Mouse (Mus musculus): ENCODE data around the gene Tek.
"Not testable (repeated sequence)": the region's sequence is repeated elsewhere in the genome, so short reads cannot be mapped to it uniquely, and the experiment has no call there.

The Tek gene

GRCm38 (mm10) chr4:94738838-94739731 is at the start of gene Tek:
Gene Tek (plus strand): TSS chr4:94739289.
- DNase-seq (ENCODE audit: low read depth) = no peak

- DNase-seq (ENCODE audit: low read depth) = not testable (repeated sequence)
These were observed 49.3 kb upstream of the Tek start for GRCm38 (mm10) chr4:94689804-94690203.

DNA sequence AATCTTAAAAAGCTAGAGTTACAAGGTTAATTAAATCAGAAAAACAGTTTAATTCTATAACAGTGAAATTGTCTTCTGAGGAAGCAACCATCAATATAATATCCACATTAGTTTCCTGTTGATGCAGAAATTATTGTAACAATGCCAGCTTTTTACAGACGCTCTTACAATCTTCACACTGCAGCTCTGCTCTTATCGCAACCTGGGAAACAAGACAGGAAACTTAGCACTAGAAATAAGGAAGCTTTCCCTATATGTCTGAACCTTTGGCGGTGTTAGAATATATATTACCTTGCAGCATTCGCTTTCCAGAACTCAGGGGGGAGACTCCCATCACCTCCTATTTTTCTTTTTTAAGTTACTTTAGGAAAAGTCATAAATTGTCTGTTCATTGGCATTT is 48.0 kb upstream of the Tek start:
- DNase-seq (ENCODE audit: low read depth) = peak; percentile 10

DNA sequence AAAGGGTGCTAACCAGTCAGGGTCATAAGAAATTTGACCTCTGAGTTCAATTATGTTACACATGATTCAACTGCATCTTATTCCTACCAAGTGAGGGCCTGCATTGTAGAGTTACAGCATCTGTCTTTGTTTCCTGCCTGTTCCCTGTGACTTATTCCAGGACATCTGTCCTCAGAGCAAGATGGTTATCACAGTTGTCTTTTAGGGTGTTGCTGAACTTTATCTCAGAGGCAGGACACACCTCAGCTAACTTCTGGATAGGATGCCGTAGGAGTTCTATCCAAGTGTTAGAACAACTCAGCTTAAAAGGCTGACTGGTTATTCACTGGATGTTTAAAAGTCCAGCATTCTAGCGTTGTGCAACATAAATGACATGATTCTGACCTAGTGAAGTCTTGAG is 46.9 kb upstream of the Tek start:
- DNase-seq (ENCODE audit: low read depth) = no peak

DNA sequence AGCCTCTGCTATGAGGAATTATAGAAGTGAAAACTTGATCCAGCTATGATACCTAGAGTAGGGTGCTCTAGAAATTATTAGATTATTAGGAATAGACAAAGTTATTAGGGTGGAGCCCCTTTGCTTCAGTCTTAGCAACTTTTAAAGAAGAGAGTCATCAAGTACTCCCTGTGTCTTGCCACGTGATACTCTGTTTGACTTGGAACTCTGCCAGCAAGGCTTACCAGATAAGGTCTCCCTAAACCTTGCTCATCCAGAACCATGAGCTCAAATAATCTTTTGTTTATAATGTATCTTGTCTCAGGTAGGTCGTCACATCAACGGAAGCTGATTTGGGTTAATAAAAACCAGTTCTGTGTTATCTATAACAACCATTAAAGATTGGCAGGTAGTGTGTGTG is 42.7 kb upstream of the Tek start:
- peak; percentile 23 for DNase-seq (ENCODE audit: low read depth)

DNA sequence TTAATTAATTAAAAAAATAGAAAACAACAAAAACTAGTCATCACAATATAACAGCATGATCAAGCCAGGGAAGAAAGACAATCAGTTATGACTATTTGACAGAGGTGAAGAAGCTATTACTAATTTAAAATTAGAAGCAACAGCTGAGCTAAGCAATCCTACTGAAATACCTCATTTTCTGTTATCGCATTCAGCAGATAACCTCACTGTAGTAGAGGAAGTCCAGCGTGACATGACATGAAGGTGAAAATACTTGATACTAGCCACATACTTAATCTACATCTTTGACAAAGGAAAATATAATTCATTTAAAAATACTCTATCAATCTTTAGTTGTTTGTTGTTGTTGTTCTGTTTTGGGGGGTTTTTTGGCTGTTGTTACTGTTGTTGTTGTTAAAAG is 28.1 kb upstream of the Tek start:
- no peak for DNase-seq (ENCODE audit: low read depth)

GRCm38 (mm10) chr4:94711426-94711825 is 27.7 kb upstream of the Tek start:
- no peak for DNase-seq (ENCODE audit: low read depth)

GRCm38 (mm10) chr4:94713741-94714140 is 25.3 kb upstream of the Tek start:
- no peak for DNase-seq (ENCODE audit: low read depth)

DNA sequence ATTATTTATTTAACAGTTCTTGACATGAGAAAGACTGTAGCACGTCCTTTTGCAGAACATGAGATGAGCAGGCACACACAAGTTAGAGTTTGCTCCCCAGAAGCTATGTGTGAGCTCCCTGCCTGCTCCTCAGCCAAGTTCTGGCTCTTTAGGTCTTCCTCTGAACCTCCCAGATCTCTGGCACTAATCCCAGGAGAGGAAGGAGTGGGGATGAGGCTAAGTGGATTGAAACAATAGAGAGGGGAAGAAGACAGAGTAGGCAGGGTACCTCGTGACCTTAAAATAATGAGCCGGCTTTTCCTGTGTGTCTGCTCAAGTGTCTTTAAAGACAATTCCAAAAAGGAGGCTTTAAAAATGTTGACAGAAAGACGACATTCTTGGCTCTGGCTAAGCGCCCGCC is 23.9 kb upstream of the Tek start:
- no peak for DNase-seq (ENCODE audit: low read depth)

GRCm38 (mm10) chr4:94725799-94726198 is 13.3 kb upstream of the Tek start:
- DNase-seq (ENCODE audit: low read depth) = no peak

- DNase-seq (ENCODE audit: low read depth) = no peak
These were observed 6.4 kb upstream of the Tek start for GRCm38 (mm10) chr4:94732721-94733120.

DNA sequence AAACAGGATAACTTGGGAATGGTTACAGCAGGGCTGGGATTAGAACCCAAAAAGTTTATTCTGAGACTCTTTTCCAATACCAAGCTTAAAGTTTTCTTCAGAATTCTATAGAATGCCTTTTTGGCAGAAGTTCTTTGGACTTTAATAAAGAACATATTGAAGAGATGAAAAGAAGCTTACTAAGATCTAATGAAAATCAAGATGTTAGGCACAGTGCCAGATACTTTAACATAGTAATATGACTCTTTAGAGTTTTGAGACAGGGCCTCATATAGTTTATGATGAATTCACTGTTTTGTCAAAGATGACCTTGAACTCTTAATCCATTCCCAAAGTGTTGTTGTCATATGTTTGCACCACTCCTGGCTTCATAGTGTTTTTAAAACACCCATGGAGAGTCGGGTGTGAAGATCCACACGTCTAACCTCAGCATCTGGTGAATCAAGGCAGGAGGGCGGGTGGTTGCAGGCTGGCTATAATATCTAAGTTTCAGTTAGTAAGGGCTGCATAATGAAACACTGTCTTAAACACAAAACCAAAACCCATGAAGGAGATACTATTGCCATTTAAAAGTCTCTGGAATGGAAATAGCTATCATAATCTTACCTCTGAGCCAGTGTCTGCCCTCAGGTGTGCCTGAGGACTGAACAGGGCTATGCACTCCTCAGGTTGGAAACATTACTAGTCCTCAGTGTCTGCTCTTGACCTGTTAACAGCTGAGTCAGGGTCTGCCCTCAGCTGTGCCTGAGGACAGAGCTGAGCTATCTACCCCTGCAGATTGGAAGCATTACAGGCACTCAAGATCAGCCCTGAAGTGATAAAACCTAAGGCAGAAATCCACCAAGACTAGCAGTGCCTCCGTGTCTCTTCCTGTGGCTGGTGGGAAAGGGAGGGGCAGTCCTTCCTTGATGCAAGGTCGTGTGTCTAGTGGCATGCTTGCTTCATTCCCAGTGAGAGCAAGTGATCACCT is 1.5 kb upstream of the Tek start:
- no peak for DNase-seq (ENCODE audit: low read depth)

- peak; percentile 31 for DNase-seq (ENCODE audit: low read depth)
These were observed 2.7 kb downstream of the Tek start for GRCm38 (mm10) chr4:94741824-94742223.

DNA sequence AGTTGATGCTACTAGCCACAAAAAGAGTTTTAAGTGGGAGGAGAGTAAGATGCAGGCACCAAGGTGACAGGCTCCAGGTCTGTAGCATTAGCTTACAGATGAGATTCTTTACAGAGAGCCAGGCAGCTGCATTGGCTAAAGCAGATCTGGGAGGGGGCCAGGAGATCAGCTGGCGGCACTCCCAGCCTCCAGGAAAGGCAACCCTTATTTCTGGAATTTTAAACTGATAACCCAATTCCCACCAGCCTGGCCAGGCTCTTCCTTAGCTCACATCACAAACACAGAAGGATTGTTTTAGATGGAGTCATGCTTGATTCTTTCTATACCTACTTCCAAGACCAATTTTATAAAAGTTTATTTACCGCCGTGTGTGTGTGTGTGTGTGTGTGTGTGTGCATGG is 6.7 kb downstream of the Tek start:
- DNase-seq (ENCODE audit: low read depth) = no peak

DNA sequence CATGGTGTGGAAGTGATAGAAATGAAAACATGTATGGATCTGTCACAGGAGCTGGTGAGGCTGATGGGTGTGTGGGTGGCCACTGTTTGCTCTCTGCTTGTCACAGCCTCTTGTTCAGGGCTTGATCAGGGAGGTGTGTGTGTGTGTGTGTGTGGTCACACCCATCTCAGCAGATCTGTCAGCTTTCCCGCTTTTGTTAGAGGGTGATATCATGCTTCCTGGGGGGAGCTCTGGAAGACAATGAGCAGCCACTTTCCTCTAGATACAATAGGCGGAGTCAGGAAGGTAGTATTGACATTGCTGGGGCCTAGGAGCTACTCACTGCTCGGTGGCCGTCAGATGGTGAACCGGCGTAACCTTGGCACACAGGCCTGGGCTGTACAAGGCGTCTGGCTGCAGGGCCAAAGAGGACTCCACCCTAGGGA is 7.3 kb downstream of the Tek start:
- DNase-seq (ENCODE audit: low read depth) = peak; percentile 4

DNA sequence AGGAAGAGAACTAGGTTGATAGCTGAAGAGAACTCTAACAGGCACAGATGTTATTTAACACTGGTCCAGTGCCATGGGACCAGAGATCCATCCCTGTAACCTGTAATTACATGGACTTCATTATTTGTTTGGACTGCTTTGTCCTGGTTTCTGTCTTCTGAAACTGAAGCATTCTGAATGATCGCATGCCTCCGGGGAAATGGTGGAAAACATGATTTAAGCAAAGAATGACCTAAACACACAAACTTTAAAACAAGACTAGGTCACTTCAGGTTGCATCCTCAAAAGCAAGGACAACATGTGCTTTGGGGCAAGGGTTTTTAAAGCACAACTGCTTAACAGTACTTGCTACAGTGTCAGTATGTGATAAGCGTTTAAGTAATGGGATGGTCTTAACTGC is 8.2 kb downstream of the Tek start:
- no peak for DNase-seq (ENCODE audit: low read depth)

- DNase-seq (ENCODE audit: low read depth) = no peak
These were observed 13.4 kb downstream of the Tek start for GRCm38 (mm10) chr4:94752512-94752911.

GRCm38 (mm10) chr4:94765217-94765616 is 26.1 kb downstream of the Tek start:
- no peak for DNase-seq (ENCODE audit: low read depth)

DNA sequence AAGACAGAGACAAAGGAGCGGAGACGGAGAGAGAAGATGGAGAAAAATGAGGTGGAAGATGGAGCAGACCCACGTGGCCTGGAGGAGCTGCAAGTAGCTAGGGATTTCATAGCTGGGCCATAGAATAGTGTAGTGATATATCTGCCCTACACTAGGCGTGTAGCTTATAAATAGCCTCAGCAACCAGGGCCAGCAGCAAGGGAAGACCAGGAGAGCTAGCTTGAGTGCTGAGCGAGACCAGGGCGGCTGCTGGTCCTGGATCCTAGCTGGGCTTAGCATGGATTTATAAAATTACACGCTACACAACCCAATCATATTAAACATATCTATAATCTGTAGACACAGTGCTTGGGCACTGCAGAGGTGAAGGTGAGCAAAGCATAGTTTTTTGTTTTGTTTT is 27.1 kb downstream of the Tek start:
- no peak for DNase-seq (ENCODE audit: low read depth)

GRCm38 (mm10) chr4:94768624-94769023 is 29.5 kb downstream of the Tek start:
- DNase-seq (ENCODE audit: low read depth) = peak; percentile 61

DNA sequence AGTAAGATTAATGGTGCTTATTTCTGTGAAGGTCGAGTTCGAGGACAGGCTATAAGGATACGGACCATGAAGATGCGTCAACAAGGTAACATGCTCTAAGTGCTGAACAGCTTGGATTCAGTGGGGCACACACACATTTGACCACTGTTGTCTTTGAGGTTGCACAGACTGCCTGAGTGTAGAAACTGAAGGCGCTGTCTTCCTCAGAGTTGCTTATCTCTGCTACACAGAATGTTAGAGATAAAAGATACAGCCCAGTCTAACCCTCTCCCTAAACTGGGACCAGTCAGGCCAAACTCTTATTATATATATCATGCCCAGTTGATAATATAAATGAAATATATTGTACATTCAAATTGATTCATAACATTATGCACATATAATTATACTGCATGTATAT is 42.0 kb downstream of the Tek start:
- no peak for DNase-seq (ENCODE audit: low read depth)

DNA sequence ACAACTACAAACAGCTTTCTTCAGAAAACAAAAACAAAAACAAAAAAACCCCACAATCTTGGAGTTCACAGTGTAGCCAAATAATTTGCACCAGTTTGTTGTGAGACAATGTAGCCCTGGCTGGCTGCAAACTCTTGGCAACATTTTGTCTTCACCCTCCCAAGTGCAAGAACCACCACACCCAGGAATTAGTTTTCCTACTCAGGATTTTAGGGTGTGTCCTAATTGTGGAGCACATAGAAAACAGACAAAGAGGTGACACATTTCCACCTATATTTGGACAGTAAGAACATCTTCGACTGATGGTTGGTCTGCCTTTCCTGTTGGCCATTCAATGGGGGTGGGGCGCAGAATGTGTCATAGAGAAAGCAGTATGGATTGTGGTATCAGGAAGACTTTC is 46.8 kb downstream of the Tek start:
- no peak for DNase-seq (ENCODE audit: low read depth)

DNA sequence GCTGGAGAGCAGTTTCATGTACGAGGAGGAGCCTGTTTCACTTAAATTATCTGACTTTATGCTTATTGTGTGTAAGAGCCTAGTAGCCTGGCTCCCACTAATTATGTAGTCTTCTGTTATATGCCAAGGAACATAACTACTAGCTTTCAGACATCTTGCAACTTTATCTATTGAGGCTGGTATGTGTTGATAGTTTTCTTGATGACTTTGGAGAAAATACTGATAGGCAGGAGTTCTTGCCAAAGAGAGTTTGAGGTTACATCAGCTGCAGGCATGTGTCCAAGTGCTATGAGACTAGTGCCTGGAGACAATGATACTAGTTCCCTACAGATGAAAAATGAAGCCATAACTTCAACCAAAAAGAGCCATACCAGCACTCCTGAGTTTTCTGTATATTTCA is 64.1 kb downstream of the Tek start:
- DNase-seq (ENCODE audit: low read depth) = no peak
